20 mouse cellular contexts compared by ENCODE assay signal in genomic region chr15:10426545-10427266, GRCm38 (mm10).
"Had no signal": no experiment of that assay in that cellular context is flagged by ENCODE, and none has a peak within 500 bp of the region (broad histone marks: within the 10 kb centered on the region; RNA-seq: fewer than 3 reads in every experiment).

No protein-coding gene starts in this region.

- H3K4me2 ChIP-seq: limb, embryonic 13.5 days; liver, embryonic 12.5 days; liver, embryonic 15.5 days; lung, embryonic 15.5 days; midbrain, embryonic 13.5 days had no signal

- H3K9ac ChIP-seq: limb, embryonic 13.5 days; liver, embryonic 12.5 days; liver, embryonic 15.5 days; lung, embryonic 15.5 days; midbrain, embryonic 13.5 days had no signal

- H3K36me3 ChIP-seq: limb, embryonic 10.5 days; limb, embryonic 13.5 days; liver, embryonic 12.5 days; liver, embryonic 15.5 days; lung, embryonic 15.5 days; midbrain, embryonic 10.5 days; midbrain, embryonic 13.5 days had no signal

- H3K27ac ChIP-seq: limb, embryonic 10.5 days; limb, embryonic 13.5 days; liver, embryonic 12.5 days; liver, embryonic 15.5 days; lung, embryonic 15.5 days; midbrain, embryonic 10.5 days; midbrain, embryonic 13.5 days; stomach, postnatal 0 days had no signal

- H3K4me1 ChIP-seq: limb, embryonic 10.5 days; limb, embryonic 13.5 days; liver, embryonic 12.5 days; liver, embryonic 15.5 days; lung, embryonic 15.5 days; megakaryocyte, embryonic 14.5 days had no signal

- DNase-seq: kidney, adult 18-20 months; kidney, adult 9 months; kidney, postnatal 14 days; kidney, postnatal 4 days; liver; lung, adult 18-20 months; lung, postnatal 10 days; lung, postnatal 36 days; right cerebral cortex, postnatal 4 days; thymus, postnatal 25 days had no signal

- H3K4me3 ChIP-seq: limb, embryonic 10.5 days; limb, embryonic 13.5 days; liver, embryonic 12.5 days; liver, embryonic 15.5 days; lung, embryonic 15.5 days; megakaryocyte, embryonic 14.5 days; midbrain, embryonic 10.5 days; midbrain, embryonic 13.5 days had no signal

- H3K27me3 ChIP-seq: limb, embryonic 13.5 days; liver, embryonic 12.5 days; liver, embryonic 15.5 days; lung, embryonic 15.5 days; megakaryocyte, embryonic 14.5 days; midbrain, embryonic 13.5 days had no signal

- H3K9me3 ChIP-seq: limb, embryonic 10.5 days; limb, embryonic 13.5 days; liver, embryonic 12.5 days; liver, embryonic 15.5 days; lung, embryonic 15.5 days; megakaryocyte, embryonic 14.5 days; midbrain, embryonic 10.5 days; midbrain, embryonic 13.5 days had no signal

- ATAC-seq: intestine, embryonic 16.5 days; liver, embryonic 12.5 days; midbrain, embryonic 13.5 days had no signal
